Mouse (Mus musculus) erythroblast, embryonic 14.5 days (primary cell): ENCODE data around the gene Mtmr14.

ENCODE experiments used
- GATA1 ChIP-seq: IDR thresholded peaks from 2 replicates; pipeline ENCODE4 v1.6.1; 2012; ENCODE audit warnings: low read length, inconsistent platforms, mixed read lengths
- TAL1 ChIP-seq: IDR thresholded peaks from 3 replicates; pipeline ENCODE4 v1.6.1; 2012; ENCODE audit warnings: low read length, inconsistent platforms, mixed read lengths

DNA sequence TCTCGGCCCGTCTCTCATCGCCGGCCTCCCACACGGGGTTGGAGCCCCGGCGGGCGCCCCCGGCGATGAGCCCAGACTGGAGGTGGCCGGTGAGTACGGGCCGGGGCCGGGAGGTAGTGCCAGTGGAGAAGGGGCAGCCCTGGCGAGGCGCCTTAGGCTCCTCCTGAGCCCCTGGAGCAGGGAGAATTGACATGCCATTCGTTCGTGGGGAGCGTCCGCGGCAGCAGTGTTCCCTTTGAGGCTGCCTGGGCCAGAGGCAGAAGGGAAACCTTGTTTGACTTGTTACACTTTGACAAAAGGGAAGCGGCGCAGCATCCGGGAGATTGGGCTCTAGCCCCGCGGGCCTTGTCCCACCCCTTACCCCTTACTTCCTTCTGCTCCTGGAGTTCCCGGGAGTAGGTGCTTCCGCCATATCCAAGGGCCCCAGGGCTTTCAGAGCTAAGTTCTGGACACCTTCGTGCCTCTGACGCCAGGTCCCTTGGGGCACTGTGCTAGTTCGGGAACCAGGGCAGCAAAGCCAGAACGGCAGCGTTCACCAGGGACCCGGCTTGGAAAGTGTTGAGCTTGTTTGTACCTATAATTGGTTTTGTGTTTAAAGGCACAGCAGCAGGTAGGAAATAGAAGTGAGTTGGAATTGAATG is 70.0 kb downstream of the Mtmr14 start:
- no peak for TF ChIP-seq GATA1
- no peak for TF ChIP-seq TAL1
